Mouse (Mus musculus): ENCODE results near the gene Gm773. TPM values are rescaled to one million over a fixed set of nuclear protein-coding genes. Genes with fewer than 3 reads are reported as not detected.
"Not testable (repeated sequence)": the region's sequence is repeated elsewhere in the genome, so short reads cannot be mapped to it uniquely, and the experiment has no call there.

Gene Gm773
- polyA plus RNA-seq (2015; fragmentation: Nextera tagmentation; extraction: Ambion mirVana): not detected in 2 replicates

DNA sequence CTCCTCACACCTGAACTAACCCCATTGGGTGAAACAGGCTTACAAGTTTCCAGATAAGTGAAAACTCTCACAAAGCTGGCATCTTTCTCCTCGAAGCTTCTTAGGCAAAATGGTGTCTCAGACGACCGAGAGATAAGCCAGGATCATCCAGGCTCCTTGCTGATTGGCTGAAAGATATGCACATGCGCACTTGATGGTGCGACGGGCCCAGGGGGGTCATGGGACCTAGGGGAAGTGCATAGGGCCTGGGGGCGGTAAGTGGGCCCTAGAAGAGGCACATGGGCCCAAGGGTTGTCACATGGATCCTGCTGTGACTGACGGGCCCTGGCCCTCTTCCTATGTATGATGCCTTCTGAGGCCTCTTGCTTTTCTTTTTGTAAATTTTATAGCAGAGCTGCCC is at the start of gene Gm773:
Gene Gm773, minus strand, starts transcription at position 111 of the 400 bp plus-strand sequence.
- no peaks in the 10 kb centered on the region for H3K36me3 ChIP-seq (replicated peaks)
- ATAC-seq (ENCODE audit: insufficient read depth): no peak
- no peak within 1 kb of the TSS for H3K9ac ChIP-seq
- H3K4me3 ChIP-seq (replicated peaks): no peak within 1 kb of the TSS
- no peaks in the 10 kb centered on the region for H3K4me1 ChIP-seq (replicated peaks)
- no peak within 1 kb of the TSS for H3K27ac ChIP-seq (replicated peaks)
- H3K27me3 ChIP-seq: no peaks in the 10 kb centered on the region
- 67% methylated on average over 8 of the region's 8 CpGs for WGBS (ENCODE audit: insufficient replicate concordance)
- H3K4me2 ChIP-seq: no peak within 1 kb of the TSS
- H3K9me3 ChIP-seq (replicated peaks): no peaks in the 10 kb centered on the region

- H3K27me3 ChIP-seq; H3K4me1 ChIP-seq (replicated peaks); H3K4me3 ChIP-seq (replicated peaks); H3K9ac ChIP-seq; H3K9me3 ChIP-seq (replicated peaks); ATAC-seq (ENCODE audit: insufficient read depth); H3K4me2 ChIP-seq; H3K36me3 ChIP-seq (replicated peaks); H3K27ac ChIP-seq (replicated peaks): not testable (repeated sequence)
- no CpG with 5 or more reads among the region's 1 CpGs for WGBS (ENCODE audit: insufficient replicate concordance)
Measured at GRCm38 (mm10) chrX:56186449-56186848, 26.2 kb downstream of the Gm773 start.

DNA sequence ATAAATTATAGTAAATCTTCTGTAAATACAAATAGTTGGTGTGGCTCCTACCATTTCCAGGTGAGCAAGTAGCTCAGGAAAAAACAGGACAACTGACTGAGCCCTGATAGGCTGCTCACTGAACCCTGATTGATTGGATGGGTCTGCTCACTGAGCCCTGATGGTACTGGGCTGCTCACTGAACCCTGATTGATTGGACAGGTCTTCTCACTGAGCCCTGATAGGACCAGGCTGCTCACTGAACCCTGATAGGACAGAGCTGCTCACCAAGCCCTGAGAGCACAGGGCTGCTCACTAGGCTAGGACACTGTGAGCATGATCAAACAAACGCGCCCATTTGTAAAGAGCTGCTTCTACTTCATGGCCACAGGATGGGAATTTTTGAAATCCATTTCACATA is 61.3 kb downstream of the Gm773 start:
- WGBS (ENCODE audit: insufficient replicate concordance): 63% methylated on average over 2 of the region's 2 CpGs
- Histone ChIP-seq H3K9me3 (replicated peaks) (no peaks in the 10 kb centered on the region), H3K36me3 (replicated peaks) (no peaks in the 10 kb centered on the region), H3K27ac (replicated peaks) (no peak overlapping the region), H3K9ac (no peak overlapping the region), H3K27me3 (no peaks in the 10 kb centered on the region), H3K4me1 (replicated peaks) (no peaks in the 10 kb centered on the region), H3K4me2 (no peak overlapping the region), H3K4me3 (replicated peaks) (no peak overlapping the region)
- no peak for ATAC-seq (ENCODE audit: insufficient read depth)

Other genes with a start within 250 kb of the Gm773 start
- gene 3830403N18Rik, start 76.3 kb downstream of the Gm773 start, polyA plus RNA-seq (2015; fragmentation: Nextera tagmentation; extraction: Ambion mirVana): 0.63 and 0.78 TPM in 2 replicates
- 0.78 and 0.92 TPM in 2 replicates for gene Zfp449, start 133.5 kb upstream of the Gm773 start, polyA plus RNA-seq (2015; fragmentation: Nextera tagmentation; extraction: Ambion mirVana)
- 0.33 and 0.50 TPM in 2 replicates for gene Smim10l2a, start 161.7 kb upstream of the Gm773 start, polyA plus RNA-seq (2015; fragmentation: Nextera tagmentation; extraction: Ambion mirVana)
- gene Gm2174, start 235.1 kb upstream of the Gm773 start, polyA plus RNA-seq (2015; fragmentation: Nextera tagmentation; extraction: Ambion mirVana): 1.4 and 1.7 TPM in 2 replicates
- gene Ints6l, start 242.0 kb upstream of the Gm773 start, polyA plus RNA-seq (2015; fragmentation: Nextera tagmentation; extraction: Ambion mirVana): 39.8 and 43.7 TPM in 2 replicates

All from liver, embryonic 15.5 days (tissue).